Mouse (Mus musculus): ENCODE results near the gene Dennd4c. TPM values are rescaled to one million over a fixed set of nuclear protein-coding genes. Genes with fewer than 3 reads are reported as not detected.

Gene Dennd4c
- polyA plus RNA-seq (2015; fragmentation: Nextera tagmentation; extraction: Ambion mirVana), result 2.9 and 3.4 TPM in 2 replicates

GRCm38 (mm10) chr4:86748336-86749291 lies at the start of gene Dennd4c:
Gene Dennd4c, plus strand, starts transcription at chr4:86748555.

DNA sequence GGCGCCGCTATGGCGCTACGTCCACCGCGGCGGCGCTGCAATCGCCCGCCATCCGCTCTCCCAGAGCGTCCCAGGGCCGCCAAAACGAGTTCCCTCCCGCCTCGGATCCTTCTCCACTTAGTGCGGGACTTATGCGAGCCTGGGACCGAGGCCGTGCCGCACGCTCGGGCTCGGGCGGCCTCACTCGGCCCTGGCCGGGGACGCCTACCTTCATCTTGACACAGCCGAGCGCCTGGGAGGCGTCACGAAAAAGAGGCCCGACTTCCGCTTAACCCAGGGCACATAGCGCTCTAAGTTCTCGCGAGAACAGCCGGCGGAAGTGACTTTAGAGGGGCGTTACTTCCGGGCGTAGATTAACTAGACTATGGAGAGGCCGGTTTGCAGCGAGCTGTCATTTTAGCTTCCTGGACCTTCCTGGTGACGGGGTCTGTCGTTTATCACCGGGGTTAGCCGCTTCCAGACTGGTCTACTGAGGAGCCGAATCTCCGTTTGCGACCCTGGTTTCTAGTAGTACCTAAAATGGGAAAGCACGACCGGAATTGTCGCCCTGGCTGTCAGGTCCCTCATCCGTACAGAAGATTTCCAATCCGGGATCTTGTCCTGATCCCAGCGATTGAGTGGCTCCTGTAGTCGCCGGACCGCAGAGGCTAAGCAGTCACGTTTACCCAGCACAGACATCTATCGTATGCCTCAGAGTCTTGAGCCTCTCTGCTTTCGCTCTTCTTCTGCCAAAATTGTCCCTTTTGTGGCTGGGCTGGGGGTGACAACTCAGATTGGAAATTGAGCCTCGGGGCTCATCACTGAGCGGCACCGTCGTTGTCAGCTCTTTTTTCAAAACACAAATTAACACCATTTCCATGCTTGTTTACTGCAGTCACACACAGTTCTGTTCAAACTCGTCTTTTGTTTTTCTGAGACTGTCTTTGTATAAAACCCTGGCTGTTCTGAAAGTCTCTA lies 109.0 kb downstream of the Dennd4c start, which contains the start of gene Rps6:
Rps6 (minus strand) TSS at position 300 of the 957 bp plus-strand sequence.

DNA sequence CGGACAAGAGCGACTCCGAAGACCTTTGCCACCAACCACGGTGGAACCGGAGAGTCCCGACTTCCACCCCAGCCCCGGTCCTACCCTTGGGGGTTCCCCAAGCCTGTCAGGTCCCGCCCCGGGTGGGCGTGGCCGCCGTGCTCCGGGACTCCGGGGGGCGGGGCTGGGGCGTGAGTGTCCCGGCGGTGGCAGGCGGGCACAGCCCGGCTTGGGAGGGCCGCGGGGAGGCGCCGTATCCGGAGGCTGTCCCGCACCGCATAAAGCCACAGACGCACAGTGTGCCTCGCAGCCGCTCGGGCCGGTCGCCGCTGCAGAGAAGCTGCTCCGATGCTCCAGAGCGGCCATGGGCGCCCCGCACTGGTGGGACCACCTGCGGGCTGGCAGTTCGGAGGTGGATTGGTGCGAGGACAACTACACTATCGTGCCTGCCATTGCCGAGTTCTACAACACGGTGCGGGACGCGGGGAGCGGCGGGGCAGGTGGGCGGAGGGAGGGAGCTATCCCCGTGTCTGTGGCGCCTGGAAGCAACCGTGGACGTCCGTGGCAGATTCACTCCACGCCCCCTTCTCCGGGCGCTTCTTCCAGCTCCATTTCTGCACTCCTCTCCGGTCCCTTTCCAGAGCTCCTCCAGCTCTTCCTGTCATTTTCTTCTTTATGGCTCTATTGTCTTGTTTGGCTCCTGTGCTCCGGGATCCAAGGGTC lies 125.9 kb downstream of the Dennd4c start, which contains the start of gene Acer2:
Acer2 (plus strand) TSS at position 251 of the 702 bp plus-strand sequence.

Other genes starting within 250 kb of the Dennd4c start
- 0.15 TPM in 1 of 2 replicates, not detected in the other for gene Saxo1, start 190.2 kb upstream of the Dennd4c start, polyA plus RNA-seq (2015; fragmentation: Nextera tagmentation; extraction: Ambion mirVana)
- 41.2 and 45.1 TPM in 2 replicates for gene Rraga, start 172.9 kb upstream of the Dennd4c start, polyA plus RNA-seq (2015; fragmentation: Nextera tagmentation; extraction: Ambion mirVana)
- gene Haus6, start 136.5 kb upstream of the Dennd4c start, polyA plus RNA-seq (2015; fragmentation: Nextera tagmentation; extraction: Ambion mirVana), result 3.5 and 3.8 TPM in 2 replicates
- gene Plin2, start 78.5 kb upstream of the Dennd4c start, polyA plus RNA-seq (2015; fragmentation: Nextera tagmentation; extraction: Ambion mirVana), result 89.7 and 102 TPM in 2 replicates
- 364 and 395 TPM in 2 replicates for gene Rps6, start 108.9 kb downstream of the Dennd4c start, polyA plus RNA-seq (2015; fragmentation: Nextera tagmentation; extraction: Ambion mirVana)
- gene Acer2, start 125.8 kb downstream of the Dennd4c start, polyA plus RNA-seq (2015; fragmentation: Nextera tagmentation; extraction: Ambion mirVana), result 1.8 and 3.4 TPM in 2 replicates

Measured in skeletal muscle tissue, postnatal 0 days (tissue).